Mouse (Mus musculus) brain, embryonic 18.5 days (tissue): Measurements from ENCODE around the gene Bfsp2.
"Not testable (repeated sequence)": the region's sequence is repeated elsewhere in the genome, so short reads cannot be mapped to it uniquely, and the experiment has no call there.

Experiments
- DNase-seq: peaks from one replicate; pipeline ENCODE4 v3.0.0-alpha.2; 2012; ENCODE audit warnings: low read depth, low spot score

Gene Bfsp2

GRCm38 (mm10) chr9:103430431-103431220, 49.6 kb downstream of the Bfsp2 start:
- no peak for DNase-seq

- DNase-seq = no peak
Measured at GRCm38 (mm10) chr9:103426425-103426824, 53.8 kb downstream of the Bfsp2 start.

- no peak for DNase-seq
Measured at GRCm38 (mm10) chr9:103424869-103425268, 55.4 kb downstream of the Bfsp2 start.

- no peak for DNase-seq
Measured at GRCm38 (mm10) chr9:103423951-103424350, 56.3 kb downstream of the Bfsp2 start.

GRCm38 (mm10) chr9:103423384-103423783, 56.8 kb downstream of the Bfsp2 start:
- no peak for DNase-seq

- no peak for DNase-seq
Measured at GRCm38 (mm10) chr9:103422847-103423246, 57.4 kb downstream of the Bfsp2 start.

- DNase-seq = no peak
Measured at GRCm38 (mm10) chr9:103420844-103421243, 59.4 kb downstream of the Bfsp2 start.

- no peak for DNase-seq
Measured at GRCm38 (mm10) chr9:103418786-103419185, 61.4 kb downstream of the Bfsp2 start.

GRCm38 (mm10) chr9:103418267-103418666, 62.0 kb downstream of the Bfsp2 start:
- DNase-seq = not testable (repeated sequence)

- DNase-seq = no peak
Measured at GRCm38 (mm10) chr9:103413457-103413856, 66.8 kb downstream of the Bfsp2 start.

GRCm38 (mm10) chr9:103409119-103409518, 71.1 kb downstream of the Bfsp2 start:
- no peak for DNase-seq

GRCm38 (mm10) chr9:103408136-103408777, 72.0 kb downstream of the Bfsp2 start:
- DNase-seq = no peak

GRCm38 (mm10) chr9:103403331-103403973, 76.8 kb downstream of the Bfsp2 start:
- DNase-seq = no peak

- DNase-seq = no peak
Measured at GRCm38 (mm10) chr9:103398509-103399157, 81.6 kb downstream of the Bfsp2 start.

- no peak for DNase-seq
Measured at GRCm38 (mm10) chr9:103393256-103393655, 87.0 kb downstream of the Bfsp2 start.

GRCm38 (mm10) chr9:103391796-103392372, 88.3 kb downstream of the Bfsp2 start:
- no peak for DNase-seq

GRCm38 (mm10) chr9:103389261-103389660, 91.0 kb downstream of the Bfsp2 start:
- no peak for DNase-seq

- DNase-seq = no peak
Measured at GRCm38 (mm10) chr9:103387011-103387653, 93.1 kb downstream of the Bfsp2 start.

- DNase-seq = no peak
Measured at GRCm38 (mm10) chr9:103386573-103386972, 93.6 kb downstream of the Bfsp2 start.

- DNase-seq = no peak
Measured at GRCm38 (mm10) chr9:103385600-103385999, 94.6 kb downstream of the Bfsp2 start.

GRCm38 (mm10) chr9:103384141-103384796, 96.0 kb downstream of the Bfsp2 start:
- DNase-seq = no peak
